ENCODE assay signal across 17 mouse cellular contexts in genomic region chr2:58562137-58562536, GRCm38 (mm10). TPM values are rescaled to one million over a fixed set of nuclear protein-coding genes. Genes with fewer than 3 reads are reported as not detected.
DNase-seq lines count a peak whose midpoint lies in the region; ATAC-seq and TF ChIP-seq lines count a peak whose summit lies in the region.
"Had no signal": no experiment of that assay in that cellular context is flagged by ENCODE, and none has a peak within 500 bp of the region (broad histone marks: within the 10 kb centered on the region; RNA-seq: fewer than 3 reads in every experiment).

No protein-coding gene starts in this region.

- peaks cover 2% of the 10 kb centered on the region; the same call in 1 of the 2 replicates for H3K4me1 ChIP-seq in liver, embryonic 15.5 days (replicated peaks)

- H3K36me3 ChIP-seq in liver, embryonic 15.5 days (replicated peaks) = no peaks in the 10 kb centered on the region
- H3K36me3 ChIP-seq: hindbrain, embryonic 12.5 days had no signal

- H3K27ac ChIP-seq in layer of hippocampus, adult 2 months = peak overlapping the region; percentile 32; the same call in 1 of the 2 replicates
- H3K27ac ChIP-seq in liver, embryonic 15.5 days (replicated peaks) = peak overlapping the region; percentile 76
- H3K27ac ChIP-seq: hindbrain, embryonic 12.5 days had no signal

- peak; percentile 24; the same call in 1 of the 2 replicates for ATAC-seq in liver, embryonic 15.5 days (ENCODE audit: insufficient read depth)
- no peak for ATAC-seq in erythroblast, adult 5-6 weeks (replicated peaks; ENCODE audit: low FRiP score, poor library complexity, severe bottlenecking)

- no peak overlapping the region for H3K9ac ChIP-seq in liver, embryonic 15.5 days
- H3K9ac ChIP-seq: hindbrain, embryonic 12.5 days had no signal

- no peak for TF ChIP-seq CTCF in layer of hippocampus, adult 2 months (conservative IDR thresholded peaks at IDR 0.05)

- 46% methylated on average over 4 of the region's 4 CpGs for WGBS in liver, embryonic 15.5 days (ENCODE audit: insufficient replicate concordance)

- no peak for DNase-seq in layer of hippocampus, adult 2 months (ENCODE audit: low spot score in 2 of 2)
- DNase-seq in layer of hippocampus, adult 18-20 months (ENCODE audit: low spot score in 2 of 2) = no peak
- DNase-seq in adipocyte (ENCODE audit: low spot score) = peak; percentile 85
- DNase-seq in lung, postnatal 36 days = peak; percentile 59
- DNase-seq in urinary bladder, postnatal 36 days (ENCODE audit: low spot score in 2 of 2) = no peak
- no peak for DNase-seq in adrenal gland, postnatal 4 days (ENCODE audit: low spot score in 2 of 2)
- DNase-seq: adrenal gland, adult 2 months; cerebellum, adult 8-10 months; embryo, embryonic 11 days; kidney, adult 11 months; kidney, postnatal 36 days; right cerebral cortex, postnatal 14 days had no signal

- H3K4me3 ChIP-seq in layer of hippocampus, adult 2 months = no peak overlapping the region
- no peak overlapping the region for H3K4me3 ChIP-seq in liver, embryonic 15.5 days (replicated peaks)
- H3K4me3 ChIP-seq: erythroblast, embryonic 14.5 days; hindbrain, embryonic 12.5 days had no signal

- H3K9me3 ChIP-seq in liver, embryonic 15.5 days (replicated peaks) = no peaks in the 10 kb centered on the region
- H3K9me3 ChIP-seq: hindbrain, embryonic 12.5 days had no signal

- peak overlapping the region; percentile 33 for H3K4me2 ChIP-seq in liver, embryonic 15.5 days
- H3K4me2 ChIP-seq: hindbrain, embryonic 12.5 days had no signal

- H3K27me3 ChIP-seq in liver, embryonic 15.5 days = peaks cover 22% of the 10 kb centered on the region
- H3K27me3 ChIP-seq: hindbrain, embryonic 12.5 days had no signal

RNA-seq across cellular contexts. Expression of gene Acvr1, which starts 4.8 kb away (rescaled TPM):
- 10 to 100 TPM; 46.0 to 48.2 TPM for total RNA-seq in layer of hippocampus, adult 2 months (2021)
- total RNA-seq in layer of hippocampus, adult 18-20 months (2021) = 10 to 100 TPM; 43.3 to 45.7 TPM
- 2.7 and 2.8 TPM in 2 replicates for polyA plus RNA-seq in liver, embryonic 15.5 days (2015; fragmentation: Nextera tagmentation; extraction: Ambion mirVana)
- total RNA-seq in adrenal gland, postnatal 4 days (2021) = 10 to 100 TPM; 57.6 to 63.7 TPM
- total RNA-seq in erythroblast, adult 5-6 weeks (2015; ENCODE audit: low replicate concordance) = 0.77 and 0.84 TPM in 2 replicates
- 2.8 TPM in 1 of 2 replicates, not detected in the other for total RNA-seq in erythroblast, adult 5-6 weeks (2017; ENCODE audit: low replicate concordance)
- polyA plus RNA-seq: erythroblast, embryonic 14.5 days had no signal

RNA-seq across cellular contexts. Expression of gene Upp2, which starts 5.0 kb away (rescaled TPM):
- total RNA-seq in layer of hippocampus, adult 2 months (2021) = 10 to 100 TPM; 32.7 to 38.5 TPM
- total RNA-seq in layer of hippocampus, adult 18-20 months (2021) = 10 to 100 TPM; 31.9 to 35.6 TPM
- 1.9 and 2.9 TPM in 2 replicates for polyA plus RNA-seq in liver, embryonic 15.5 days (2015; fragmentation: Nextera tagmentation; extraction: Ambion mirVana)
- total RNA-seq in adrenal gland, postnatal 4 days (2021) = 10 to 100 TPM in 1 of 2 experiments, 1 to 10 TPM in 1; 8.8 to 11.8 TPM
- not detected in 2 replicates for total RNA-seq in erythroblast, adult 5-6 weeks (2015; ENCODE audit: low replicate concordance)
- not detected in 2 replicates for total RNA-seq in erythroblast, adult 5-6 weeks (2017; ENCODE audit: low replicate concordance)
- total RNA-seq: megakaryocyte-erythroid progenitor cell, adult 5-6 weeks had no signal
- polyA plus RNA-seq: erythroblast, embryonic 14.5 days had no signal

Comparison
In these comparisons a context has a peak if more than half of its experiments do, and no peak if none do; other contexts are left out.
1. DNase-seq: peak in adipocyte (single experiment) and lung, postnatal 36 days (single experiment); none in layer of hippocampus, adult 2 months (0 of 2), layer of hippocampus, adult 18-20 months (0 of 2), urinary bladder, postnatal 36 days (0 of 2) and adrenal gland, postnatal 4 days (0 of 2).
2. RNA of gene Acvr1, which starts 4.8 kb away (total RNA-seq): 57.6 to 63.7 TPM in adrenal gland, postnatal 4 days, 46.0 to 48.2 TPM in layer of hippocampus, adult 2 months and 43.3 to 45.7 TPM in layer of hippocampus, adult 18-20 months; 0.77 to 2.8 TPM in erythroblast, adult 5-6 weeks; every median in the first group is over 10 times any median in the second.
3. RNA of gene Upp2, which starts 5.0 kb away (total RNA-seq): 32.7 to 38.5 TPM in layer of hippocampus, adult 2 months, 31.9 to 35.6 TPM in layer of hippocampus, adult 18-20 months and 8.8 to 11.8 TPM in adrenal gland, postnatal 4 days; not detected in erythroblast, adult 5-6 weeks; every median in the first group is over 4 times any median in the second.